Comparison of ENCODE assay signal across 10 mouse cellular contexts in the genomic region with DNA sequence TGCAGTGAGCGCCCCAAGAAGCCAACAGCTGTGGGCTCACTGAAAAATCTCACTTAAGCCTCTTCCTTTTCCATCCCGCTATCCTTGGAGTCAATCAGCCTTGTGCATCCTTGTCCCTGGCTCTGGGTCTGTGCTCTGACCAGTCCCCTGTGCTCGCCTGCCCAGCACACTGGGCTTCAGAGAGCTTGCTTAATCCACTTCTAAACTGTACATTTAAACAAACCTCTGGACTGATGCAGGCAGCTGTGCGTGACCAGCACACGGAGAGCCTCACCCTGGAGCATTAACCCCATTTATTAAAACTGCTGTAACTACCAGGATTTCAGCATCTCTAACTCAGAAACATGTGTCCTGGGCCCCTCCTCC.
A peak's percentile ranks its signal among the peaks of the same experiment; 100 is the strongest.
DNase-seq lines count a peak whose midpoint lies in the region; ATAC-seq and TF ChIP-seq lines count a peak whose summit lies in the region.
"Had no signal": no experiment of that assay in that cellular context is flagged by ENCODE, and none has a peak within 500 bp of the region (broad histone marks: within the 10 kb centered on the region; RNA-seq: fewer than 3 reads in every experiment).

No protein-coding gene starts in this region.

- H3K27ac ChIP-seq in forebrain, embryonic 10.5 days = peak overlapping the region; percentile 71
- no peak overlapping the region for H3K27ac ChIP-seq in forebrain, embryonic 11.5 days (ENCODE audit: low read depth, low read length)
- no peak overlapping the region; the same call in 1 of the 2 replicates for H3K27ac ChIP-seq in hindbrain, embryonic 13.5 days
- H3K27ac ChIP-seq in hindbrain, postnatal 0 days = no peak overlapping the region
- H3K27ac ChIP-seq in midbrain, embryonic 12.5 days (replicated peaks) = 0 out of 2 replicates have a peak overlapping the region, but pooled peaks have one; percentile 35
- no peak overlapping the region for H3K27ac ChIP-seq in midbrain, embryonic 15.5 days
- H3K27ac ChIP-seq in stomach, embryonic 16.5 days (ENCODE audit: low read length) = peak overlapping the region; percentile 72
- H3K27ac ChIP-seq: liver, embryonic 13.5 days had no signal

- peaks cover 32% of the 10 kb centered on the region; the same call in 1 of the 2 replicates for H3K27me3 ChIP-seq in forebrain, embryonic 10.5 days (ENCODE audit: poor library complexity, severe bottlenecking)
- H3K27me3 ChIP-seq in forebrain, embryonic 11.5 days (ENCODE audit: control insufficient read depth, insufficient read depth, low read length) = no peaks in the 10 kb centered on the region
- H3K27me3 ChIP-seq in hindbrain, embryonic 13.5 days = peaks cover 34% of the 10 kb centered on the region
- no peaks in the 10 kb centered on the region; the same call in 1 of the 2 replicates for H3K27me3 ChIP-seq in hindbrain, postnatal 0 days (ENCODE audit: insufficient read depth, low read length)
- H3K27me3 ChIP-seq in midbrain, embryonic 12.5 days = peaks cover 16% of the 10 kb centered on the region; the same call in 1 of the 2 replicates
- no peaks in the 10 kb centered on the region for H3K27me3 ChIP-seq in midbrain, embryonic 15.5 days (replicated peaks)
- H3K27me3 ChIP-seq in stomach, embryonic 16.5 days (ENCODE audit: control insufficient read depth, insufficient read depth, low read length) = no peaks in the 10 kb centered on the region
- H3K27me3 ChIP-seq: liver, embryonic 13.5 days had no signal

- H3K9ac ChIP-seq in forebrain, embryonic 11.5 days (ENCODE audit: low read length) = no peak overlapping the region
- H3K9ac ChIP-seq in hindbrain, embryonic 13.5 days = peak overlapping the region; percentile 46; the same call in 1 of the 2 replicates
- H3K9ac ChIP-seq in hindbrain, postnatal 0 days (replicated peaks; ENCODE audit: low read length) = no peak overlapping the region
- H3K9ac ChIP-seq in midbrain, embryonic 12.5 days (replicated peaks) = 0 out of 2 replicates have a peak overlapping the region, but pooled peaks have one; percentile 28
- H3K9ac ChIP-seq in midbrain, embryonic 15.5 days = no peak overlapping the region
- H3K9ac ChIP-seq in stomach, embryonic 16.5 days (ENCODE audit: low read length) = no peak overlapping the region
- H3K9ac ChIP-seq: liver, embryonic 13.5 days had no signal

- DNase-seq in forebrain, embryonic 10.5 days (ENCODE audit: extremely low spot score, low spot score) = no peak
- no peak for DNase-seq in forebrain, embryonic 11.5 days (ENCODE audit: low spot score)
- no peak for DNase-seq in hindbrain, postnatal 0 days (ENCODE audit: low spot score)
- DNase-seq in cerebellum, postnatal 25 days = no peak
- DNase-seq: cerebellum, adult 11-12 months; liver, embryonic 13.5 days had no signal

- H3K36me3 ChIP-seq in forebrain, embryonic 10.5 days (replicated peaks) = no peaks in the 10 kb centered on the region
- H3K36me3 ChIP-seq in forebrain, embryonic 11.5 days (ENCODE audit: control insufficient read depth, insufficient read depth, low read length) = no peaks in the 10 kb centered on the region
- no peaks in the 10 kb centered on the region for H3K36me3 ChIP-seq in hindbrain, embryonic 13.5 days
- no peaks in the 10 kb centered on the region for H3K36me3 ChIP-seq in hindbrain, postnatal 0 days (ENCODE audit: insufficient read depth, low read length)
- H3K36me3 ChIP-seq in midbrain, embryonic 12.5 days = no peaks in the 10 kb centered on the region
- H3K36me3 ChIP-seq in midbrain, embryonic 15.5 days (replicated peaks) = no peaks in the 10 kb centered on the region
- H3K36me3 ChIP-seq in stomach, embryonic 16.5 days (ENCODE audit: control insufficient read depth, insufficient read depth, low read length) = no peaks in the 10 kb centered on the region
- H3K36me3 ChIP-seq: liver, embryonic 13.5 days had no signal

- 70% methylated on average over 5 of the region's 5 CpGs for WGBS in forebrain, embryonic 10.5 days
- WGBS in forebrain, embryonic 11.5 days = 75% methylated on average over 5 of the region's 5 CpGs
- 54% methylated on average over 5 of the region's 5 CpGs for WGBS in hindbrain, embryonic 13.5 days
- WGBS in hindbrain, postnatal 0 days = 71% methylated on average over 5 of the region's 5 CpGs
- 55% methylated on average over 5 of the region's 5 CpGs for WGBS in midbrain, embryonic 12.5 days
- 59% methylated on average over 5 of the region's 5 CpGs for WGBS in midbrain, embryonic 15.5 days
- 41% methylated on average over 5 of the region's 5 CpGs for WGBS in stomach, embryonic 16.5 days

- no peak for TF ChIP-seq CTCF in hindbrain, postnatal 0 days (IDR thresholded peaks at IDR 0.05; ENCODE audit: low read depth)

- ATAC-seq in forebrain, embryonic 11.5 days (replicated peaks; ENCODE audit: low FRiP score) = no peak
- no peak for ATAC-seq in hindbrain, embryonic 13.5 days (ENCODE audit: low FRiP score)
- no peak for ATAC-seq in hindbrain, postnatal 0 days
- ATAC-seq in midbrain, embryonic 12.5 days (ENCODE audit: low FRiP score, low read depth) = no peak
- no peak for ATAC-seq in midbrain, embryonic 15.5 days (replicated peaks)
- ATAC-seq in stomach, embryonic 16.5 days (ENCODE audit: insufficient read depth, low FRiP score) = peak; percentile 62; the same call in 1 of the 2 replicates

- H3K4me2 ChIP-seq in forebrain, embryonic 11.5 days (ENCODE audit: low read depth, low read length, severe bottlenecking) = no peak overlapping the region
- no peak overlapping the region for H3K4me2 ChIP-seq in hindbrain, embryonic 13.5 days
- no peak overlapping the region for H3K4me2 ChIP-seq in hindbrain, postnatal 0 days (ENCODE audit: low read depth, low read length)
- no peak overlapping the region for H3K4me2 ChIP-seq in midbrain, embryonic 12.5 days (replicated peaks)
- no peak overlapping the region for H3K4me2 ChIP-seq in midbrain, embryonic 15.5 days
- no peak overlapping the region for H3K4me2 ChIP-seq in stomach, embryonic 16.5 days (ENCODE audit: low read depth, low read length)
- H3K4me2 ChIP-seq: liver, embryonic 13.5 days had no signal

- H3K4me1 ChIP-seq in forebrain, embryonic 10.5 days = peaks cover 52% of the 10 kb centered on the region
- H3K4me1 ChIP-seq in forebrain, embryonic 11.5 days (replicated peaks; ENCODE audit: control insufficient read depth, insufficient read depth, low read length) = no peaks in the 10 kb centered on the region; the same call in 1 of the 2 replicates
- H3K4me1 ChIP-seq in hindbrain, embryonic 13.5 days (replicated peaks) = peaks cover 42% of the 10 kb centered on the region
- H3K4me1 ChIP-seq in hindbrain, postnatal 0 days (ENCODE audit: insufficient read depth, low read length) = peaks cover 11% of the 10 kb centered on the region
- peaks cover 21% of the 10 kb centered on the region for H3K4me1 ChIP-seq in midbrain, embryonic 12.5 days
- H3K4me1 ChIP-seq in midbrain, embryonic 15.5 days = peaks cover 28% of the 10 kb centered on the region
- H3K4me1 ChIP-seq in stomach, embryonic 16.5 days (ENCODE audit: control insufficient read depth, insufficient read depth, low read length) = peaks cover 23% of the 10 kb centered on the region

- H3K4me3 ChIP-seq in forebrain, embryonic 10.5 days = no peak overlapping the region
- H3K4me3 ChIP-seq in forebrain, embryonic 11.5 days (ENCODE audit: low read depth, low read length) = no peak overlapping the region
- no peak overlapping the region for H3K4me3 ChIP-seq in hindbrain, embryonic 13.5 days
- no peak overlapping the region for H3K4me3 ChIP-seq in hindbrain, postnatal 0 days (ENCODE audit: low read length)
- no peak overlapping the region for H3K4me3 ChIP-seq in midbrain, embryonic 12.5 days
- H3K4me3 ChIP-seq in midbrain, embryonic 15.5 days = no peak overlapping the region
- H3K4me3 ChIP-seq in stomach, embryonic 16.5 days (replicated peaks; ENCODE audit: low read length) = no peak overlapping the region
- H3K4me3 ChIP-seq: liver, embryonic 13.5 days had no signal

- no peaks in the 10 kb centered on the region for H3K9me3 ChIP-seq in forebrain, embryonic 10.5 days
- no peaks in the 10 kb centered on the region; the same call in 1 of the 2 replicates for H3K9me3 ChIP-seq in forebrain, embryonic 11.5 days (ENCODE audit: control insufficient read depth, low read length)
- H3K9me3 ChIP-seq in hindbrain, embryonic 13.5 days = no peaks in the 10 kb centered on the region
- no peaks in the 10 kb centered on the region for H3K9me3 ChIP-seq in hindbrain, postnatal 0 days (ENCODE audit: low read length)
- no peaks in the 10 kb centered on the region for H3K9me3 ChIP-seq in midbrain, embryonic 12.5 days
- no peaks in the 10 kb centered on the region for H3K9me3 ChIP-seq in midbrain, embryonic 15.5 days
- H3K9me3 ChIP-seq in stomach, embryonic 16.5 days (replicated peaks; ENCODE audit: control insufficient read depth, low read length) = no peaks in the 10 kb centered on the region
- H3K9me3 ChIP-seq: liver, embryonic 13.5 days had no signal

Comparison
In these comparisons a context has a peak if more than half of its experiments do, and no peak if none do; other contexts are left out.
1. H3K27ac ChIP-seq: peak in forebrain, embryonic 10.5 days (single experiment), midbrain, embryonic 12.5 days (single experiment) and stomach, embryonic 16.5 days (single experiment); none in forebrain, embryonic 11.5 days (single experiment), hindbrain, embryonic 13.5 days (single experiment), hindbrain, postnatal 0 days (single experiment) and midbrain, embryonic 15.5 days (single experiment).
2. H3K9ac ChIP-seq: peak in hindbrain, embryonic 13.5 days (single experiment) and midbrain, embryonic 12.5 days (single experiment); none in forebrain, embryonic 11.5 days (single experiment), hindbrain, postnatal 0 days (single experiment), midbrain, embryonic 15.5 days (single experiment) and stomach, embryonic 16.5 days (single experiment).